Mouse (Mus musculus) gastrocnemius, postnatal 14 days (tissue): ENCODE data around the gene Slc7a15. TPM values are rescaled to one million over a fixed set of nuclear protein-coding genes. Genes with fewer than 3 reads are reported as not detected.
"Not testable (repeated sequence)": the region's sequence is repeated elsewhere in the genome, so short reads cannot be mapped to it uniquely, and the experiment has no call there.

ENCODE experiments used
- DNase-seq: peaks from one replicate; pipeline ENCODE4 v3.0.0; 2021; ENCODE audit warnings: mixed read lengths
- intact Hi-C: fragments of 180-260 bp; cut with DNase I; formaldehyde crosslinking; loops from one replicate; pipeline ENCODE4 v1.15.1; 2025; ENCODE audit warnings: low total_unique reads
- total RNA-seq, 2 experiments: library from RNA; stranded (reverse); gene quantifications; 2 replicates each; pipeline ENCODE4 v1.2.3; 2021

Gene Slc7a15
- total RNA-seq, 2 experiments from 2014 or later = not detected

DNA sequence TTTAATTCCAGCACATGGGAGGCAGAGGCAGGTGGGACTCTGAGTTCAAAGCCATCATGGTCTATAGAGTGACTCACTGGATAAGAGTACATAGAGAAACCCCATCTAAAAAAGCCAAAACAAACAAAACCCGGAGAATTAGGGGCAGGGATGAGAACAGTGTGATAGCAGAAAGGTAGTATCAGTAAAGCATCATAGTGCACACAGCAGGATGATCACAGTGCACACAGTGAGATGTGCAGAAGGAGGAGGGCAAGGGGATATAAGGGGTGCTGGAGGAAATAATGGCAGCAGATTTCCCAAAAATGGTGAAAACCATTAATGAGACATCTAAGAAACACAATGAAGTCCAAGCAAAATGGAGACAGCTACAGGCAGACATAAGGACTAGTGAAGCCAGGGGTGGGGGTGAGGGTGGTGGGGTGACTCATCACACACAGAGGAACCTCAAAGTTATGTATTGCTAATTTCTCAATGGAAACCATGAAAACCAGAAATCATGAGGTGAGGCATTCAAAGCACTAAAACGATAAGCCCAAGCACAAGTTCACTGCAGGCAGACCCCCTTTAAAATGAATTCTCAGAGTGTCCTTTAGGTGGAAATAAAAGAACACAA is 27.5 kb downstream of the Slc7a15 start:
- DNase-seq, intact Hi-C loops: not testable (repeated sequence)

DNA sequence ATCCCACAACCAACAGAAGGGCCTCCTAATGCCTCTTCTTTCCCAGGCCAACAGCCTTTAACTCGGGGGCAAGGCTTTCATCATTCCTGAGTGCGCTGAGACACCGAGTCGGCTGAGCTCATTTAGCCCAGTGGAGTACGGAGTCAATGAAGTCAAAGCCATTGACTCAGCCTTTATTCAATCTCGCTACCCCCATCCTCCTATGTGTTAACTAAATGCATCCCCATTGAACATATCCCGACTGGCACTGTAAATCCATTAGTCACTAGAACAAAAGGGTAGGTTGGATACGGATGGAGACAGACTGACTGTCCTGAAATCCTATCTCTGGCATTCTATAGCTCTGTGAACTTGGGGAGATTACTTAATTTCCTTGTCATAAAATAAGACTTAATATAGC is 36.7 kb downstream of the Slc7a15 start:
- intact Hi-C loops, DNase-seq: not testable (repeated sequence)

DNA sequence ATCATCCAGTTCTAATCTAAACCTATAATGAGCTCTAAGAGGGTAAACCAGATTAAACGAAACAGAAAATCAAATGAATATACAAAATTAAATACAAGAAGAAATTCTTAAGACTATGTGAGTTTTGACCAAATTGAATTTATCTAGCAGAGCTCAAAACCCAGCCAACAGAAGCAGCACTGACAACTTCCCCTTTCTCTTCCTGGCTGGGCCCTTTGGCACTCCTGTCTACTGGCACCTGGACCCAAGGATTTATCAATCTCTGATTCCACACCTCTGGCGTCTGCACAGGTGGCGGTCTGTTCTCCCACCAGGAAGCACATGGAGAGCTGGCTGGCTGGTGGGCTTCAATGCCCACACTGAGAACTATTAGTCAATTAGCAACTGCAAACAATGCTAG is 39.0 kb downstream of the Slc7a15 start:
- intact Hi-C loops = not testable (repeated sequence)

DNA sequence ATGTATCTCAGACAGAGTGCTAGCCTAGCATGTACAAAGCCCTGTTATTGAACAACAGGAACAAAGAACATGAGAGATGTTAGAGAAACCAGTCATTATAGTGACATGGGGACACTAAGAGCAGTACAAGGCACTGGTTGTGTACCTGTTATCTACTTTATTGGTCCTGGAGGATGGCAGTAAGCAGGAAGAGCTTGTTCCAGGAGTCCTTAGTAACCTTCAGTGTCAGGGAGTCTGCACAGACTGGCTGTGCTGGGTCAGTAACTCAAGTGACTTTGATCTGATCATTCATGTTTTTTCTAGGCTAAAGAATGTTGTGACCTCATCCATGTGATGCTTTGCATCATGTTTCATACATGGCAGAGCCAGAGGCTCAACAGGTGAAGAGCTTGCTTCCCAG is 42.7 kb downstream of the Slc7a15 start:
- DNase-seq = no peak
- intact Hi-C loops = no loop called here

More for the DNA sequence above, 39.0 kb downstream of the Slc7a15 start:
- DNase-seq = not testable (repeated sequence)

DNA sequence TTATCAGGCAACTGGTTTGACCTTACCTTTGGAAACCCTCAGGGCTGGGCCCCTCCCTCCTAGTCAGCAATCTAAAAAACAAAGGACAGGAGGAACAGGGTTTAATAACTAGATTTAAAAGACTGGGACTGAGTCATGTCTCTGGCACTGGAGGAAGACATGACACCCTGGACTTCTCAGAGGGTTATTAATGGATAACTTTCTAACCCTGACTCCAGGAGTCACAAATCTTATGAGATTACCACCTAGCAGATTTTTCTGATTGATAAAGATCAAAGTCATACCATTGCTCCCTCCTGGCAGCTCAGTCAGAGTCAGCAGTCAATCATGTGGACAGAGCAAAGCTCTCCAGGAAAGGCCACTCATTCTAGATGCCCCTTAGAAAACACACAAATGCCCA is 43.4 kb downstream of the Slc7a15 start:
- intact Hi-C loops = no loop called here
- DNase-seq = no peak

GRCm38 (mm10) chr12:8547357-8547756 is 51.5 kb downstream of the Slc7a15 start:
- peak; percentile 60 for DNase-seq
- intact Hi-C loops = loop anchor here (5.0 kb wide), 1 partner anchor 230 kb away; no protein-coding TSS in a partner anchor

DNA sequence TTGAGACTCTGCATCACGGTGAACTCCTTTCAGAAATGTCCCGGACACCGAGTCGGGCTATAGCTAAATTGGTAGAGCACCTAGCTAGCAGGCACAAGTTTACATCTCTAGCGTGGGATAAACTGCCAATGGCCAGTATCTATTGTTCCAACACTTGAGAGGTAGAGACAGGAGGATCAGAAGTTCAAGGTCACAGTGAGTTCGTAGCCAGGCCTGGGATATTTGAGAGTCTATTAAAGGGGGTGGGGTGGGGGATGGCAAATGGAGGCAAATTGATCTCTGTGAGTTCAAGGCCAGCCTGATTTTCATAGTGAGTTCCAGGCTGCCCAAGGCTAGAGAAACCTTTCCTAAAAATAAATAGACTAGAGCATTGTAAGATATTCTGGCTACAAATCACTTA is 52.1 kb downstream of the Slc7a15 start:
- intact Hi-C loops = loop anchor here (5.0 kb wide), 1 partner anchor 230 kb away; no protein-coding TSS in a partner anchor
- no peak for DNase-seq

DNA sequence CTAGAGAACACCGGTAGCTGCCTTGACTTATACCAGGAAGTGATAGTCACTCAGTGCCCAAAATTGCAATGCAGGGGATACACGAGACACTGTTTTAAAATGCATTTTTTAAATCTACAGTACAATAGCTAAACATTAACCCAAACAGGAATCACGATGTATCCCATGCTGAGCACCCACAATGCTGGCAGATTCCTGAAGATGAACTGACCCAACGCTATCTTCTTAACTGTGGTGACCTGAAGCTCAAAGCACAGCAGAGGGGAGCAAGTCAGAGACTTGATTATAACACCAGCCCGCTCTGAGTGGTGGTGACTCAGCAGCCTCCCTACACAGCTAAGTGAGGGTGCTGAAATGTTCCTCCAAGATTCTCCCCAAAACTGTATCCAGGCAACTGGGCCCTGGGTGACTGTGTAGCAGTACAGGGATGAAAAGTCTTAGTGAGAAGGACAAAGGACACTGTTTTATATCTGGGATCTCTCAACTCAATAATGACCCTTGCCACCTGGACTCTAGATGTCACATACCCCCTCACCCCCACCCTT is 53.7 kb downstream of the Slc7a15 start:
- intact Hi-C loops = loop anchor here (5.0 kb wide), 1 partner anchor 228 kb away; no protein-coding TSS in a partner anchor
- no peak for DNase-seq

DNA sequence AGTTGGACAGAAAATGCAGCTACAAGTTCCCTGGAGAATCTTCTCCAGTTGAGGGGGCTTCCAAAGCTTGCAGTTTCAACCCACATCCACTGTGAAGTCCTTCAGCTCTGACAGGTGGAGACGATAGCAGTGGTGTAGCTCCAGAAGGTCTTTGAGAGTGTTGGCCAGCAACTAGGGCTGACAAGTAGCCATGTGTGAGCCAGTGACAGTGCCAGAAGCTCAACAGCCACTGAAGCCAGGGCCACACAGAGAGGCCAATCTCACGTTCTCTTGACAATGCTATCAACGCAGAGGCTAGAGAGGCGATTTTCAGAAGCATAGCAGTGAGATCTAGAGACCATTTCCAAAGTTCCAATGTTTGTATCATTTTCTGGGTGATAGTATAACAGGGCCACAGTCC is 56.5 kb downstream of the Slc7a15 start:
- no peak for DNase-seq
- intact Hi-C loops = no loop called here

DNA sequence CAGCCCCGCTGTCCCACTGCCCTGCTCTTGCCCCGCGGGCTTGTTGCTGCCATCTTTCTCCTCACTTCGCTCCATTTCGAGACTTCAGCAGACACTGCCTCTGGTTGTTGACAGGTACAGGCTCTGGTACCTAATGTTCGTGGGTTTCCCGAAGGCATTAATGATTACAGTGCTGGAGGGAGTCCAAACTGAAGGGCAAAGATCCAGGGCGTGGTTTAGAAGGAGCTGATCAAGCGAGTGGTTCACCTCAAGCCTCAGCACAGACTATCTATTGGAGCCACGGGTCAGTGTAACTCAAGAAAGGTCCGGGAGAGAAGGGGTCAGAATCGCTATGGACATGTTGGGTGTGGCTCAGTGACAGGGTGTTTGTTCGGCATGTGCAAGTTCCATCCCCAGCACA is 59.4 kb downstream of the Slc7a15 start:
- intact Hi-C loops = no loop called here

GRCm38 (mm10) chr12:8537291-8537690 is 61.6 kb downstream of the Slc7a15 start:
- intact Hi-C loops = no loop called here
- DNase-seq = no peak

More for the DNA sequence above, 59.4 kb downstream of the Slc7a15 start:
- DNase-seq = no peak

DNA sequence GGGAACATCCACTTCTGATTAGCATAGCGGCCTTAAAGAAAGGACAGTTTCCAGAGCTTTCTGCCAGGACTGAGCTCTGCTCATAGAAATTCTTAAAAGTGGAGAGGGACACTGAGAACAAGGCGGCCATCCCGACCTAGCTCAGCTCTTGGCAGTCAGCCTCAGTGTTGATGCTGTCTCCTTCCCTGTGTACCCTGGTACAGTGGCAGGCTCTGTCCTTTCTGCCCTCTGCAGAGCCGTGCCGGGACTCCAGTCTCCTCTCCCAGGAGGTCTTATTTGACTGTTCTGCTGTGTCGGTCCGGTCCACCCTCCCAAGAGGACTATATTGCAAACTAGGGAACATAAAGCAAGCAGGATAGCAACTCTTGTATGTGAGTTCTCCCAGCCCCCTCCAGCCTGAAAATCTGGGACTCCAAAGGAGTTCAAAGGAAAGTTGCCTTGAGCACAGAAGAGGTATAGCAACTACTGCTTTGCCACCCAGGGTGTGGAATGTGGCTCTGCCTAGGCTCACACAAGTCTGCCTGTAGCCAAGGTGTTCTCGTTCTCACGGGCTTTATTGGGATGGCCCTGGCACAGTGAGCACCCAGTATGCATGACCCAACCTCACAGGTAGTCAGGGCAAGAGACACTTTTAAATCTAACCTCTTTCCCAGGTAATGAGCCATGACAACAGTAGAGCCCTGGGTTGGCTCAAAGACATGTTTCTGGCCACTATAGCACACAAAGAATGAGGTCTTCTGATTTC is 62.5 kb downstream of the Slc7a15 start:
- no peak for DNase-seq
- intact Hi-C loops = no loop called here

DNA sequence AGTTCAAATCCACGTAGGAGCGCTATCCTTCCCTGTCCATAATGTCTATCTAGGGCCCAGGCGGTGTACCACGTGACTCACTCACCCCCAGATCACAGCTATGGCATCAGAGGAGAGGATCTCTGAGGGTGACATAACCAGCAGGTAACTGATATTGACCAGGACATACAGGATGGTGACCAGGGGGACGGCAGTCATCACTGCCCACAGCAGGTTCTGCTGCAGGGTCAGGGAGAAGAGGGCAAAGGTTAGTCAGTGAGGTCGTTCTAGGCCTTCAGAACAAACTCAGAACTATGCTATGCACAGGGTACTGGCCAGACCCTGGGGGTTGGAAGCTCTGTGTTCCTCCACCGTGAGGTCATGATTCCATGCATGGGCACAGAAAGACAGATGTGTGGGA is 63.3 kb downstream of the Slc7a15 start:
- no peak for DNase-seq
- intact Hi-C loops = no loop called here

DNA sequence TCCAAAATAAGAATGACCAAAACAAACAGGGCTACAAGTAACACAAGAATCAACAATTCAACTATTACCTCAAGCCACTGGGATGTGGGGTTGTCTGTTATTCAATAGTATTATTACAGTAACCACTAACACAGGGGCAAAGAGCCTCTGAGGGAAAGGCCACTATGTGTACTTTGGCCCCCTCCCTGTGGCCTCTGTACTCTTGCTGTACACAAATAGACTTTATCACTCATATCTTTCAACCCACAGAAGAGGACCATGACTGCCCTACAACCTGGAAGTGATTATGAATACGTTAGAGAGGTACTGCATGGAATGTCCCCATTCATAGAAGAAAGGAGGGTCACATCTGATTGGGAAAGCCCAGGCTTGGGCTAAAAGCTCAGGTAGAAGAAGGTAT is 64.0 kb downstream of the Slc7a15 start:
- no peak for DNase-seq
- intact Hi-C loops = no loop called here

GRCm38 (mm10) chr12:8527770-8528169 is 71.1 kb downstream of the Slc7a15 start:
- intact Hi-C loops = no loop called here
- DNase-seq = no peak

- DNase-seq = no peak
- intact Hi-C loops = no loop called here
Measured at GRCm38 (mm10) chr12:8527175-8527574, 71.7 kb downstream of the Slc7a15 start.

DNA sequence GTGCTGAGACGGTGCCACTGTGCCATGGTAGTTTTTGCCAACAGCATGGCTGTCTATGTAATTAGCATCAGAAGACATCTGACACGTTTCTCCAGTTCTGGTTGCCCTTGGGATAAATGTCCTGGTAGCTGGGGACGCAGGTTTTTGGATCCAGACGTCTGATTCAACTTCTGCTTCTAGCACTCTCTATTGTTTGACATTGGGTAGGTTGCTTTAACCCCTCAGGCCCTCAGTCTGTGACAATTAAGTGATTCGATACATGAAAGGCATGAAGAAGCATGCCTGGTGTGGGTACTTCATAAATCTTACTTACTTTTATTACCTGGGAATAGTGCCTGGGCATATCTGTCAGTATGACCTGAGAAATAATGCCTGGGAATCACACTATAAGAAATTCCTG is 74.8 kb downstream of the Slc7a15 start:
- no peak for DNase-seq

GRCm38 (mm10) chr12:8522711-8523110 is 76.2 kb downstream of the Slc7a15 start:
- no peak for DNase-seq
- intact Hi-C loops = no loop called here

More for the DNA sequence above, 74.8 kb downstream of the Slc7a15 start:
- intact Hi-C loops = no loop called here

- intact Hi-C loops = no loop called here
- peak; percentile 73 for DNase-seq
Measured at GRCm38 (mm10) chr12:8521375-8522047, 77.4 kb downstream of the Slc7a15 start.
